ENCODE assay signal across 8 mouse cellular contexts in the genomic region with DNA sequence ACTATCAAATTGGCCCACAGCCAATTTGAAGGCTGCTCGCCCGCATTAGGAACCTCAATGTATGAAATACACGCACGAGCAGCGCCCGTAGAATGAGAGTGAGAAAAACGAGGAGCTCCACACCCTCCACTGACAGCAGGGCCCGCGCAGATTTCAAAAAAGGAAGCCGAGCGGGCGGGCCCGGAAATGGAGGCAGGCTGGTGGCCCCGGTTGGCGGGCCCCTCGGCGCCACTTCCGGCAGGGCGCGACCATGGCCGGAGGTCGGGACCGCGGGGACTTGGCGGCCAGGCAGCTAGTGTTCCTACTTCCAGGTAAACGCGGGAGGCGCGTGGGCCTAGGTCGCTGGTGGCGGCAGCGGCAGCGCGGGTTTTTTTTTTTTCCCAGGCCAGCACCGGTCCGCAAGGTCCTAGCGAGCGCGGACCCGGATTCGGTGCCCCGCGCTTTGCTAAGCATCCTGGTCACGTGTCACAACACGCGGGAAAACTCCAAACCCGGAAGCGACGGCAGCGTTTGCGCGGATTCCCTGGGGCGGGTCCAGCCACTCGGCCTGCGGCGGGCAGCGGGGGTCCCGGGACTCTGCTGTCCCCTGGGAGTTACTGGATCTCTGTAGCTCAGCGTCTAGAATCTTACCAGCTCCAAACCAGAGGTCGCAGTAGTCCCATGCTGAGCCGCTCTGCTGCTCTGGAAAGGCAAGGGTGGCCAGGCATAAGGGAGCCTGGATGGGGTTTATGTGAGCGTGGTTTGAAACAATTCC. TPM values are rescaled to one million over a fixed set of nuclear protein-coding genes. Genes with fewer than 3 reads are reported as not detected.
A peak's percentile ranks its signal among the peaks of the same experiment; 100 is the strongest.
DNase-seq lines count a peak whose midpoint lies in the region; ATAC-seq and TF ChIP-seq lines count a peak whose summit lies in the region.

No protein-coding gene starts in this region.

- no peak for TF ChIP-seq CTCF in bone marrow, adult 2 months (IDR thresholded peaks at IDR 0.05; ENCODE audit: control insufficient read depth, insufficient read depth, low read length)

- peak overlapping the region; percentile 69 for H3K9ac ChIP-seq in embryonic facial prominence, embryonic 15.5 days
- H3K9ac ChIP-seq in kidney, embryonic 15.5 days, result peak overlapping the region; percentile 76

- peaks cover 2% of the 10 kb centered on the region for H3K4me1 ChIP-seq in bone marrow, adult 2 months (ENCODE audit: control insufficient read depth, insufficient read depth, low read length)
- peaks cover 19% of the 10 kb centered on the region for H3K4me1 ChIP-seq in embryonic facial prominence, embryonic 15.5 days
- peaks cover 19% of the 10 kb centered on the region for H3K4me1 ChIP-seq in heart, embryonic 10.5 days
- peaks cover 26% of the 10 kb centered on the region for H3K4me1 ChIP-seq in kidney, embryonic 15.5 days

- H3K9me3 ChIP-seq in embryonic facial prominence, embryonic 15.5 days (replicated peaks), result no peaks in the 10 kb centered on the region
- H3K9me3 ChIP-seq in heart, embryonic 10.5 days, result no peaks in the 10 kb centered on the region
- H3K9me3 ChIP-seq in kidney, embryonic 15.5 days (replicated peaks), result no peaks in the 10 kb centered on the region

- H3K4me2 ChIP-seq in embryonic facial prominence, embryonic 15.5 days (replicated peaks), result peak overlapping the region; percentile 77
- peak overlapping the region; percentile 73 for H3K4me2 ChIP-seq in kidney, embryonic 15.5 days

- peak; percentile 78; the same call in 1 of the 2 replicates for TF ChIP-seq POLR2A in bone marrow, adult 2 months (IDR thresholded peaks at IDR 0.05; ENCODE audit: borderline replicate concordance, control insufficient read depth, low read depth, low read length)

- WGBS in bone marrow, adult 2 months, result under 1% methylated on average over 62 of the region's 62 CpGs
- 1% methylated on average over 61 of the region's 62 CpGs for WGBS in embryonic facial prominence, embryonic 15.5 days
- under 1% methylated on average over 62 of the region's 62 CpGs for WGBS in heart, embryonic 10.5 days
- WGBS in kidney, embryonic 15.5 days, result under 1% methylated on average over 58 of the region's 62 CpGs

- H3K36me3 ChIP-seq in embryonic facial prominence, embryonic 15.5 days, result 0 out of 2 replicates have a peak, but pooled peaks cover 5% of the 10 kb centered on the region
- H3K36me3 ChIP-seq in heart, embryonic 10.5 days, result no peaks in the 10 kb centered on the region
- no peaks in the 10 kb centered on the region for H3K36me3 ChIP-seq in kidney, embryonic 15.5 days

- H3K27me3 ChIP-seq in embryonic facial prominence, embryonic 15.5 days, result no peaks in the 10 kb centered on the region
- no peaks in the 10 kb centered on the region for H3K27me3 ChIP-seq in heart, embryonic 10.5 days (ENCODE audit: insufficient read depth, poor library complexity, severe bottlenecking)
- H3K27me3 ChIP-seq in kidney, embryonic 15.5 days, result no peaks in the 10 kb centered on the region

- ATAC-seq in embryonic facial prominence, embryonic 15.5 days (ENCODE audit: insufficient number of reproducible peaks, low FRiP score, low TSS enrichment, low read depth), result peak; percentile 64
- peak; percentile 85 for ATAC-seq in kidney, embryonic 15.5 days (replicated peaks; ENCODE audit: low FRiP score)
- peak; percentile 64 for ATAC-seq in monocyte, adult 5-6 weeks (replicated peaks; ENCODE audit: insufficient number of reproducible peaks, low FRiP score, low TSS enrichment, poor library complexity, severe bottlenecking)

- H3K4me3 ChIP-seq in bone marrow, adult 2 months (replicated peaks; ENCODE audit: control insufficient read depth, low read depth, low read length), result peak overlapping the region; percentile 81
- peak overlapping the region; percentile 64 for H3K4me3 ChIP-seq in embryonic facial prominence, embryonic 15.5 days (replicated peaks)
- peak overlapping the region; percentile 81 for H3K4me3 ChIP-seq in heart, embryonic 10.5 days
- peak overlapping the region; percentile 86 for H3K4me3 ChIP-seq in kidney, embryonic 15.5 days (replicated peaks)

- DNase-seq in 416B (ENCODE audit: low read depth) (peak; percentile 91), liver (peak; percentile 90)
- DNase-seq in heart, embryonic 10.5 days (ENCODE audit: low spot score), result peak; percentile 93
- peak; percentile 89 to 94 for DNase-seq in spleen, postnatal 4 days (ENCODE audit: low spot score in 2 of 2)

- H3K27ac ChIP-seq in bone marrow, adult 2 months (ENCODE audit: control insufficient read depth, insufficient read depth, low read depth, low read length, poor library complexity), result peak overlapping the region; percentile 64
- peak overlapping the region; percentile 85 for H3K27ac ChIP-seq in embryonic facial prominence, embryonic 15.5 days (replicated peaks)
- H3K27ac ChIP-seq in heart, embryonic 10.5 days, result peak overlapping the region; percentile 95
- H3K27ac ChIP-seq in kidney, embryonic 15.5 days, result peak overlapping the region; percentile 91

RNA-seq across cellular contexts. Expression of gene Dleu7, which starts 39.2 kb away (rescaled TPM):
- polyA plus RNA-seq in bone marrow, adult 2 months (2011; ENCODE audit: insufficient read depth, insufficient read length, low replicate concordance, missing spikeins), result not detected in 2 replicates
- polyA plus RNA-seq in embryonic facial prominence, embryonic 15.5 days (2015; fragmentation: Nextera tagmentation; extraction: Ambion mirVana), result 1.8 and 2.2 TPM in 2 replicates
- 1.1 and 1.5 TPM in 2 replicates for polyA plus RNA-seq in heart, embryonic 10.5 days (2016; fragmentation: Nextera tagmentation; extraction: Ambion mirVana)
- polyA plus RNA-seq in kidney, embryonic 15.5 days (2015; fragmentation: Nextera tagmentation; extraction: Ambion mirVana), result 4.2 and 4.8 TPM in 2 replicates
- not detected in 3 replicates for total RNA-seq in monocyte, adult 5-6 weeks (2017)

RNA-seq across cellular contexts. Expression of gene Rnaseh2b, which starts 39.7 kb away (rescaled TPM):
- polyA plus RNA-seq in bone marrow, adult 2 months (2011; ENCODE audit: insufficient read depth, insufficient read length, low replicate concordance, missing spikeins), result 57.3 and 70.0 TPM in 2 replicates
- 48.0 and 48.9 TPM in 2 replicates for polyA plus RNA-seq in embryonic facial prominence, embryonic 15.5 days (2015; fragmentation: Nextera tagmentation; extraction: Ambion mirVana)
- 61.0 and 65.2 TPM in 2 replicates for polyA plus RNA-seq in heart, embryonic 10.5 days (2016; fragmentation: Nextera tagmentation; extraction: Ambion mirVana)
- polyA plus RNA-seq in kidney, embryonic 15.5 days (2015; fragmentation: Nextera tagmentation; extraction: Ambion mirVana), result 53.6 and 56.5 TPM in 2 replicates
- 12.2 to 18.4 TPM (median 16.7 TPM) in 3 replicates for total RNA-seq in monocyte, adult 5-6 weeks (2017)

Comparison
In these comparisons a context has a peak if more than half of its experiments do, and no peak if none do; other contexts are left out.
1. Peak in every context shown above with its lines: DNase-seq, ATAC-seq, H3K4me3 ChIP-seq and H3K27ac ChIP-seq.